Mouse (Mus musculus) E14TG2a.4 (cell line): Measurements from ENCODE around the gene Gjb4.

Source experiments
- CTCF ChIP-seq: conservative IDR thresholded peaks from 2 replicates; pipeline ENCODE4 v1.5.1; 2014; ENCODE audit warnings: low read length
- POU5F1 ChIP-seq: IDR thresholded peaks from 2 replicates; pipeline ENCODE4 v1.6.1; 2014; ENCODE audit warnings: low read length, borderline replicate concordance

DNA sequence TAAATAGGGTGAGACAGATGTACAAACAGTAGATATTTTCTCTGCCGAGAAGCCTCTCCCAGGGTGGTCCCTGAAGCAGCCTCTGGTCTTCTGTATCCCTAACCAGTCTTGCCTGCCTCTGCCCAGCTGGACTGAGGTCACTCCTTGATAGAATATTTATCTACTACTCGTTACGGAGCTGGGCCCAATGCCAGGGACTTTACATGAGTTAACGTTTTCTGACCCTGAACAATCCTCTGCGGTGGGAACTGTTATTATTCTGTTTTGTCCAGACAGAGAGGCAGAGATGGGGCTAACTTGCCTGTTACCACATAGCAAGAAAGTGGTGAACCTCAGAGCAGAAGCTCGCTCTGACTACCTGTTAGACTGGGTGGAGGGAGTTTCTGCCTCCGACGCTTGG lies 19.6 kb upstream of the Gjb4 start:
- TF ChIP-seq CTCF: no peak
- TF ChIP-seq POU5F1: no peak
